Mouse (Mus musculus): ENCODE measurements around the gene Lmna.

Lmna gene

GRCm38 (mm10) chr3:88500655-88501365, 8.9 kb downstream of the Lmna start:
- DNase-seq (ENCODE audit: low spot score in 2 of 2): no peak

- DNase-seq (ENCODE audit: low spot score in 2 of 2): no peak
Measured at GRCm38 (mm10) chr3:88500087-88500486, 9.7 kb downstream of the Lmna start.

- DNase-seq (ENCODE audit: low spot score in 2 of 2): no peak
Measured at GRCm38 (mm10) chr3:88499580-88499979, 10.2 kb downstream of the Lmna start.

- no peak for DNase-seq (ENCODE audit: low spot score in 2 of 2)
Measured at GRCm38 (mm10) chr3:88495741-88496415, 13.9 kb downstream of the Lmna start.

- peak in 1 of 2 experiments; percentile 77 for DNase-seq (ENCODE audit: low spot score in 2 of 2)
Measured at GRCm38 (mm10) chr3:88494836-88495628, 14.7 kb downstream of the Lmna start.

GRCm38 (mm10) chr3:88493706-88494582, 15.8 kb downstream of the Lmna start:
- no peak for DNase-seq (ENCODE audit: low spot score in 2 of 2)

GRCm38 (mm10) chr3:88487396-88487795, 22.4 kb downstream of the Lmna start:
- no peak for DNase-seq (ENCODE audit: low spot score in 2 of 2)

GRCm38 (mm10) chr3:88486887-88487286, 22.9 kb downstream of the Lmna start:
- DNase-seq (ENCODE audit: low spot score in 2 of 2): no peak

GRCm38 (mm10) chr3:88486043-88486442, 23.7 kb downstream of the Lmna start:
- no peak for DNase-seq (ENCODE audit: low spot score in 2 of 2)

- DNase-seq (ENCODE audit: low spot score in 2 of 2): no peak
Measured at GRCm38 (mm10) chr3:88484597-88485316, 25.0 kb downstream of the Lmna start.

- no peak for DNase-seq (ENCODE audit: low spot score in 2 of 2)
Measured at GRCm38 (mm10) chr3:88483621-88484020, 26.1 kb downstream of the Lmna start.

- no peak for DNase-seq (ENCODE audit: low spot score in 2 of 2)
Measured at GRCm38 (mm10) chr3:88483141-88483540, 26.6 kb downstream of the Lmna start.

- no peak for DNase-seq (ENCODE audit: low spot score in 2 of 2)
Measured at GRCm38 (mm10) chr3:88482336-88482735, 27.4 kb downstream of the Lmna start.

GRCm38 (mm10) chr3:88481372-88482040, 28.2 kb downstream of the Lmna start:
- DNase-seq (ENCODE audit: low spot score in 2 of 2): no peak

- no peak for DNase-seq (ENCODE audit: low spot score in 2 of 2)
Measured at GRCm38 (mm10) chr3:88480679-88481078, 29.1 kb downstream of the Lmna start.

GRCm38 (mm10) chr3:88479828-88480227, 29.9 kb downstream of the Lmna start:
- no peak for DNase-seq (ENCODE audit: low spot score in 2 of 2)

- DNase-seq (ENCODE audit: low spot score in 2 of 2): no peak
Measured at GRCm38 (mm10) chr3:88479163-88479562, 30.6 kb downstream of the Lmna start.

- peak; percentile 55 to 73 for DNase-seq (ENCODE audit: low spot score in 2 of 2)
Measured at GRCm38 (mm10) chr3:88477735-88478134, 32.0 kb downstream of the Lmna start.

- no peak for DNase-seq (ENCODE audit: low spot score in 2 of 2)
Measured at GRCm38 (mm10) chr3:88476403-88476802, 33.4 kb downstream of the Lmna start.

GRCm38 (mm10) chr3:88473571-88473970, 36.2 kb downstream of the Lmna start:
- DNase-seq (ENCODE audit: low spot score in 2 of 2): no peak

All from urinary bladder, adult 18-20 months (tissue).